Mouse (Mus musculus) layer of hippocampus, postnatal 36 days (tissue): ENCODE data around the gene Glmp. TPM values are rescaled to one million over a fixed set of nuclear protein-coding genes. Genes with fewer than 3 reads are reported as not detected.
"Not testable (repeated sequence)": the region's sequence is repeated elsewhere in the genome, so short reads cannot be mapped to it uniquely, and the experiment has no call there.

Source experiments
- DNase-seq, 2 experiments: peaks; one replicate each; pipeline ENCODE4 v3.0.0; 2022
- total RNA-seq, 2 experiments: library from RNA; stranded (reverse); gene quantifications; 2 replicates each; pipeline ENCODE4 v1.2.3; 2021

The Glmp gene
- total RNA-seq, 2 experiments from 2014 or later = 78.4 to 84.8 TPM

DNA sequence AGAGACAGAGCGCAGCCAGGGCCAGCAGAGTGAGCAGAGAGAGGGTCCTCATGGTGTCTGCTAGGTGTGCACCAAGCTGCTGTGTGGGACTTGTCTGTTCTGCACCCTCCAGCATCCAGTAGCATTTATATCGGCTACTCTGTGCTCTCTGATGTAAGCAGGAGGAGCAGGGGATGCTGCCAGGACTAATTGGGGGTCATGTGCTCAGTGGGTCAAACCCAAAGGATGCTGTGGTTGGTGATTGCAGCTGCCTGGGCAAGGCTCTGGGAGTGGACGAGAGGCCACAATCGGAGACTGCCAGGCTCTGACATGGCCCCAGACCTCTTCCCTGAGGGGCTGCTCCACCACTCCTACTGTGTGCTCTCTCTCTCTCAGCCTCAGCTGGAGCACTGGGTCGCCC, 53.8 kb downstream of the Glmp start, which contains the start of gene Bglap2:
Gene Bglap2 (minus strand): TSS at position 101 of the 400 bp plus-strand sequence.
- not testable (repeated sequence) for DNase-seq

Other genes starting within 250 kb of the Glmp start
- gene Ttc24, start 246.7 kb upstream of the Glmp start, total RNA-seq = not detected
- under 1 TPM; 0.37 to 0.53 TPM for gene Iqgap3, start 243.1 kb upstream of the Glmp start, total RNA-seq
- 100 to 1,000 TPM; 191 to 207 TPM for gene Mef2d, start 182.7 kb upstream of the Glmp start, total RNA-seq
- gene Rhbg, start 70.3 kb upstream of the Glmp start, total RNA-seq = not detected
- under 1 TPM; 0.47 to 0.76 TPM for gene Gm38392, start 37.8 kb upstream of the Glmp start, total RNA-seq
- gene Tsacc, start 28.0 kb upstream of the Glmp start, total RNA-seq = 1 to 10 TPM; 5.0 to 5.3 TPM
- gene Cct3, start 27.9 kb upstream of the Glmp start, total RNA-seq = 100 to 1,000 TPM; 185 to 188 TPM
- gene Tmem79, start 11.1 kb downstream of the Glmp start, total RNA-seq = 1 to 10 TPM; 1.5 to 1.9 TPM
- gene Smg5, start 11.2 kb downstream of the Glmp start, total RNA-seq = 10 to 100 TPM; 65.1 to 72.6 TPM
- gene Paqr6, start 39.6 kb downstream of the Glmp start, total RNA-seq = 10 to 100 TPM; 13.6 to 14.2 TPM
- gene Bglap3, start 47.7 kb downstream of the Glmp start, total RNA-seq = under 1 TPM in 1 of 2 experiments, not detected in 1; 0.63 TPM
- gene Bglap2, start 53.7 kb downstream of the Glmp start, total RNA-seq = not detected
- not detected for gene Bglap, start 59.4 kb downstream of the Glmp start, total RNA-seq
- gene Pmf1, start 85.3 kb downstream of the Glmp start, total RNA-seq = 1 to 10 TPM; 5.3 to 6.3 TPM
- gene Slc25a44, start 100.1 kb downstream of the Glmp start, total RNA-seq = 10 to 100 TPM; 68.6 to 69.1 TPM
- gene Sema4a, start 136.2 kb downstream of the Glmp start, total RNA-seq = 10 to 100 TPM; 34.1 to 36.8 TPM
- 10 to 100 TPM; 32.6 to 34.3 TPM for gene Lmna, start 184.9 kb downstream of the Glmp start, total RNA-seq
- gene Mex3a, start 207.4 kb downstream of the Glmp start, total RNA-seq = 1 to 10 TPM; 4.0 to 4.4 TPM
- under 1 TPM in 1 of 2 experiments, not detected in 1; 0.63 TPM for gene Rab25, start 223.3 kb downstream of the Glmp start, total RNA-seq
- 100 to 1,000 TPM in 1 of 2 experiments, 10 to 100 TPM in 1; 91.0 to 111 TPM for gene Lamtor2, start 228.1 kb downstream of the Glmp start, total RNA-seq
- 100 to 1,000 TPM; 109 to 111 TPM for gene Ubqln4, start 228.7 kb downstream of the Glmp start, total RNA-seq